Mouse (Mus musculus) lung, postnatal 4 days (tissue): ENCODE measurements around the gene Gm13178.

ENCODE experiments used
- DNase-seq, 2 experiments: peaks; one replicate each; pipeline ENCODE4 v3.0.0; 2021

The Gm13178 gene

GRCm38 (mm10) chr4:144721304-144721703 is at the start of gene Gm13178:
TSS of gene Gm13178 (minus strand) at chr4:144721404.
- DNase-seq: no peak

GRCm38 (mm10) chr4:144765722-144766121 is 44.5 kb upstream of the Gm13178 start:
- DNase-seq: peak in 1 of 2 experiments; percentile 24

GRCm38 (mm10) chr4:144749139-144749538 is 27.9 kb upstream of the Gm13178 start:
- DNase-seq: no peak

- DNase-seq: no peak
Measured at GRCm38 (mm10) chr4:144719691-144720090, 1.5 kb downstream of the Gm13178 start.

GRCm38 (mm10) chr4:144718288-144718687 is 2.9 kb downstream of the Gm13178 start:
- no peak for DNase-seq

GRCm38 (mm10) chr4:144686268-144686667 is 34.9 kb downstream of the Gm13178 start, which contains the start of gene Gm436:
TSS of gene Gm436 (minus strand) at chr4:144686368.
- DNase-seq: no peak
